Mouse (Mus musculus): ENCODE data around the gene Smad1.
"Not testable (repeated sequence)": the region's sequence is repeated elsewhere in the genome, so short reads cannot be mapped to it uniquely, and the experiment has no call there.

Gene Smad1

DNA sequence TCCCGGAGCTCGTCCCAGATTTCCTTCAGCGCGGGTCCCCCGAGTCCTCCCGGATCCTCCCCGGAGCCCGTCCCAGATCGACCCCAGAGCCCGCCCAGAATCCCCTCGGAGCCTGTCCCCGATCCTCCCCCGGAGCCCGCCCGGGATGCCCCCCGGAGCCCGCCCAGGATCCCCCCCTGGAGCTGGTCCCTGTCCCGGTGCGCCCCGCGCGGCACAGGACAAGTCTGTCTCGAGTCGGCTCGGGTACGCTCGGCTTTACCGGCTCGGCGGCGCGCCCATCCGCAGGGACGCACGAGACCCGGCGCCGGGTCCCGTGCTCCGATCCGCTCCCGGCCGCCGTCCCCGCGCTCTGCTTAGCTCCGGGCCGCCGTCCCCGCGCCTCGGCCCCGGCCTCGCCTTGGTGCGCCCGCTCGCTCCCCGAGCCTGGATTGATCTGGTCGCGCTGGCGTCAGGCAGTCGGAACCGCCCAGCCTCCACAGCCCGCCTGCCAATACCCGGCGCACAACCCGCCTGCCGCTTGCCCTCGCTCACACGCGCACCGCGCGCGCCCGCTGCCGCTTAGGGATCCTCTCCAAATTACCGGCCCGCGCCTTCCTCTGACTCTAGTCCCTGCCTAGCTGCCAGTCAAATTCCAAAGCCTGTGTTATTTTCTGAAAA lies at the start of gene Smad1:
Smad1 (minus strand) TSS at position 525 of the 657 bp plus-strand sequence.
- peak; percentile 95 to 96 for DNase-seq (ENCODE audit: low spot score in 2 of 2)

GRCm38 (mm10) chr8:79447260-79447853 lies 48.0 kb upstream of the Smad1 start:
- DNase-seq (ENCODE audit: low spot score in 2 of 2), result no peak

GRCm38 (mm10) chr8:79443460-79444098 lies 44.3 kb upstream of the Smad1 start:
- DNase-seq (ENCODE audit: low spot score in 2 of 2), result no peak

GRCm38 (mm10) chr8:79433953-79434500 lies 34.7 kb upstream of the Smad1 start:
- DNase-seq (ENCODE audit: low spot score in 2 of 2), result no peak

GRCm38 (mm10) chr8:79414907-79415306 lies 15.6 kb upstream of the Smad1 start:
- DNase-seq (ENCODE audit: low spot score in 2 of 2), result no peak

DNA sequence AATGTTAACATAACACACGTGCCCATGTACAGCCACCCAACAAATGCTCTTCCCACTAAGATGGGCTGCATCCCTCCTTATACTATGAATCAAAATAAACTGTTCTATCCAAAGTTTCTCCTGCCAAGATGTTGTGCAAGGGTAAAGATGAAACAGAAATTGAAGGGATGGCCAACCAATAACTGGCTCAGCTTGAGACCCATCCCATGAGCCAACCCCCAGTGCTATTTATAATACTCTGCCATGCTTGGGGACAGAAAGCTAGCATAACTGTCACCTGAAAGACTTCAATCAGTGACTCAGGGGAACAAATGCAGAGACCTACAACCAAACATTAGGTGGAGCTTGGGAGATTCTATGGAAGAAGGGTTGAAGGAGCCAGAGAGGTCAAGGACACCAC lies 11.2 kb upstream of the Smad1 start:
- DNase-seq (ENCODE audit: low spot score in 2 of 2), result no peak

DNA sequence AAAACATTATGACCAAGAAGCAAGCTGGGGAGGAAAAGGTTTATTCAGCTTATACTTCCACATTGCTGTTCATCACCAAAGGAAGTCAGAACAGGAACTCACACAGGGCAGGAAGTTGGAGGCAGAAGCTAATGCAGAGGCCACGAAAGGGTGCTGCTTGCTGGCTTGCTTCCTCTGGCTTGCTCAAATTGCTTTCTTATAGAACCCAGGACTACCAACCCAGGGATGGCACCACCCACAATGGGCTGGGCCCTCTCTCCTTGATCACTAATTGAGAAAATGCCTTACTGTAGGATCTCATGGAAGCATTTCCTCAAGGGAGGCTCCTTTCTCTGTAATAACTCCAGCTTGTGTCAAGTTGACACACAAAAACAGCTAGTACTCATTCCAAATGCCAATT lies 8.0 kb upstream of the Smad1 start:
- DNase-seq (ENCODE audit: low spot score in 2 of 2), result not testable (repeated sequence)

GRCm38 (mm10) chr8:79404895-79405557 lies 5.7 kb upstream of the Smad1 start:
- DNase-seq (ENCODE audit: low spot score in 2 of 2), result no peak

DNA sequence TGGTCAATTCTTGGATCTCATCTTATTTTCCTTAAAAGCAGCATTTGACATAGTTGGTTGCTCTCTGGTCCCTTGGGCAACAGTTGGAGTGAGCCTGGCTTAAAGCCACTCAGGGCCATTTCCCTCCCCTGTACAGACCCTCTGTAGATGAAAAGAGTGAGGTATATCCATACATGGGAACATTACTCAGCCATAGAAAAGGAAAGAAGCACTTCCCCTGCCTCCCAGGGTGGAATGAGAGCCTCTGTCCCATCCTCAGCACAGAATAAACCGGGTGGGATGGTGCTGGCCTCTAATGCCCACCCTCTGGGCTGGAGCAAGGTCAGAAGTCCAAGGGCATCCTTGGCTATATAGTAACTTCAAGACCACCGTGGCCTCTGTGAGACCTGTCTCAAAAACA lies 1.4 kb upstream of the Smad1 start:
- DNase-seq (ENCODE audit: low spot score in 2 of 2), result no peak

- peak in 1 of 2 experiments; percentile 48 for DNase-seq (ENCODE audit: low spot score in 2 of 2)
Observed at GRCm38 (mm10) chr8:79398251-79398981, 902 bp downstream of the Smad1 start.

DNA sequence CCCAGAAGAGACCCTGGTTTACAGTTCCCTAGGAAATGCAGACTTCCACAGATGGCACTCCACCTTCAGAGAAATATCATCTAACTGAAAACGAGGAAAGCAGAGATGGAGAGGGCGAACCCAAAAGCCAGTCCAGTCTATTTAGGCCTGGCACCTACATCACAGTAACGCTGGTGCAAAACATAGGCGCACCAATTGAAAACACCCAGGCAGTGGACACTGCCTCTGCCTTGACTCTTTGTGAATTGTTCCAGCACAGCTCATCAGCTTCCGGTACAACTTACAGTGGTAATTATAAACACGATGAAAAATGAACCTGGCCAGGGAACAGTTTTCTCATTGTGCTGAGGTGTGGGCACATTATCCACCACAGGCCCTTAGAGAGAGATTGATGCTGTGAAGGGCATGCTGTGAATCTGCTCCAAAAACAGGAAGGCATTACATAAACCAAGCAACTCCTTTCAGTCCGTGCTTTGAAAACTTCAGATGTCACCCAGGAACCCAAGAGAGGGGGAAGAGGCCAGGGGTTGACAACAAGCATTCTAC lies 1.5 kb downstream of the Smad1 start:
- no peak for DNase-seq (ENCODE audit: low spot score in 2 of 2)

- no peak for DNase-seq (ENCODE audit: low spot score in 2 of 2)
Observed at GRCm38 (mm10) chr8:79396911-79397310, 2.4 kb downstream of the Smad1 start.

GRCm38 (mm10) chr8:79394009-79394408 lies 5.3 kb downstream of the Smad1 start:
- no peak for DNase-seq (ENCODE audit: low spot score in 2 of 2)

DNA sequence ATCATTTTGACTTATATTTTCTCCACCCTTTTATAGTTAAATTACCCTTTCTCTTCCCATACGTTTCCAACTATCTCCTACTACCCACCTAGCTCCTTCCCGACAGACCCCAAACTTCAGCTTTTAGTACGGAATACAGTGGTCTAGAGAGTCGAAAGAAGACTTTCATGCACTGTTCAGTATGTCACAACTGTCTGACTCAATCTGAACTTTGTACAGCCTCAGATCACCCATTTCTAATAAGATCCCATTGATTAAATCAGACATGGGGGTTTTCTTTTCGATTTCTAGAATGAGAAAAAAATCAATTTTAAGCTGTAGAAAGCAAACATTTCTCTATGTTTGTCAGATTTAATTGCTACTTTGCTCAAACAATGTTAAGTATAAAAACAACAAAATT lies 6.1 kb downstream of the Smad1 start:
- no peak for DNase-seq (ENCODE audit: low spot score in 2 of 2)

GRCm38 (mm10) chr8:79392649-79393048 lies 6.7 kb downstream of the Smad1 start:
- no peak for DNase-seq (ENCODE audit: low spot score in 2 of 2)

DNA sequence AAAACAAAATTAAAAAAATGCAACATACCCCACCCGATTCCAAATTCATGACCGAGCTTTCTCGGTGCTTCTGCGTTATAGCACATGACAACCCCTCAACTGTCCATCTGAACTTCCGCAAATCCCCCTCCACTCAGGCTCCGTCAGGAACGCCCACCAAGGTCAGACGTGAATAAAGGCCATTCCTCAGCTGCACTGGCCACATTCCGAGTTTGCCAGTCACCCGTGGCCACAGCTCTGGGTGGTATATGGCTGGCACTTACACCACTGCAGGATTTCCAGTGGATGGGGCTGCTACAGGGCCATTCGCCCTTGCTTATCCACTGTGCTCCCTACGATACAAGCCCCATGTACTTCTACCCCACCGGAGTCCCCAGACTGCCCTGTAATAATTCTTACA lies 7.9 kb downstream of the Smad1 start:
- no peak for DNase-seq (ENCODE audit: low spot score in 2 of 2)

- no peak for DNase-seq (ENCODE audit: low spot score in 2 of 2)
Observed at GRCm38 (mm10) chr8:79389074-79389786, 10.1 kb downstream of the Smad1 start.

GRCm38 (mm10) chr8:79386831-79387230 lies 12.5 kb downstream of the Smad1 start:
- DNase-seq (ENCODE audit: low spot score in 2 of 2), result no peak

DNA sequence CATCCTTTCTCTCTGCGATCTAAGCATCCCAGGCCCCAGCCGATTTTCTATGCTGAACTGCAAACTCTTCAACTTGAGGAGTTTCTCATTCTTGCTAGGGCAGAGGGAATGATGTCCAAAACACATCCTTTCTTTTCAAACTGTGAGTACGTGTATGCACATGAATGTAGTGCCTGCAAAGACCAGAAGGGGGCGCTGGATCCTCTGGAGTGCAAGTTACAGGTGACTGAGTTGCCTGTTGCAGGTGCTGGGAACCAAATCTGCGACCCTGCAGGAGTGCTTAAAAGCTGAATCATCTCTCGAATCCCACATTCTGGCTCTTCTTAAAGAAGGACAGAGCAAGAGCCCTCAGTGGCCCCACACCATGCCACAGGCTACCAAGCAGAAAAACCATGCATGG lies 13.0 kb downstream of the Smad1 start:
- DNase-seq (ENCODE audit: low spot score in 2 of 2), result no peak

All from urinary bladder, adult 18-20 months (tissue).